Mouse (Mus musculus): Measurements from ENCODE around the gene Tspan14.

DNA sequence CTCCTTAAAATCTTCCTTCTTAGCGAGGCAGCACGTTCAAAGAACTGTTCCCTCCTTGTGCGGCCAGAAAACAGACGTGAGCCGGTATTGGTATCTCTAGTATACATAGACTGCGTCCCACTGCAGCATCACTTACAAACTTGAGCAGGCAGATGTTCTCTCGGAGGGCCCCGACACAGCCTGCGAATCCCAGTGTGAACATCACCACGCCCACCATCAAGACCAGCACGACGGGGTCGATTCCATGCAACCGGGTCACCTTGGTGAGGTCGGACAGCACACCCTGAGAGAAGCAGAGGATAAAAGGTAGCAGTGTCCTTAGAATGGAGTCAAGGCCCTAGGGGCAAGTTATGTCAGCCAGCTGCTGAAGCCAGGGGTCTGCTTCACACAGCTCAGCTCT is 49.9 kb downstream of the Tspan14 start:
- TF ChIP-seq CHD2 (IDR thresholded peaks at IDR 0.05; ENCODE audit: low read depth, low read length) (no peak), MAFK (IDR thresholded peaks at IDR 0.05; ENCODE audit: insufficient read depth, low read depth, low read length) (no peak), ZC3H11A (IDR thresholded peaks at IDR 0.05; ENCODE audit: borderline replicate concordance, low read depth, low read length) (no peak)

Measured in ES-E14 (cell line).